Mouse (Mus musculus): ENCODE data around the gene Nudt1.

DNA sequence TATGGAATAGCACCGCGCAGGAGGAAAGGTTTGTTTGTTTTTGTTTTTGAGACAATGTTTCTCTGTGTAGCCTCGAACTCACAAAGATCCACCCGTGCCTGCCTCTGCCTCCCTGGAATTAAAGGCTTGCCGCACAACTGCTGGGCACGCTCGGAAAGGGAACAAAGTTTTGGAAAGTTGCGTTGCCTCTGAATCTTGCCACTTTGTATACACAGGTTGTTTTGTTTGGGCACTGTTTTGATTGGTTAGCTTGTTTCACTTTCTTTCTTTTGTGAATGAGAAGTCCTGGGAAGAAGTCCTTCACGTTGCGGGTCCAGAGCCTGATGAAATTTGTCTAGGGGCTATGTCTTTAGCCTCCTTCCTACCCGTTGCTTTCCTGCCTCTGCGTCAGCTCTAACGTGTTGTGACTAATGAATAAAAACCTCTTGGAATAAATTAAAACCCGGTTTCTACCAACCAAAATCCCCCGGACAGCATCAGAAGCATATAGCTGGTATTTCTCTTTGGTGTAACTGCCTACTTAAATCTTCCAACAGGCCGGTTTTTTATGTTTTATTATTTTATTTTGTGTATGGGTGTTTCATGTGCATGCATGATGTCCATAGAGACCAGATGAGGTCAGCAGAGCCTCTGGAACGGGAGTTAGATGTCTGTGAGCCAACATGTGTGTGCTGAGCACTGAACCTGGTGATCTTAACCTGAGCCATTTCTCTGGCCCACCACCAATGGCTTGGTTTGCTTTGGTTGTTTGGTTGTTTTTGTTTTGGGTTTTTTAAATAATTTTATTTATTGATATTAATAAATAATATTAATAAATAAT lies 510 bp downstream of the Nudt1 start:
- 0 out of 6 replicates have a peak, but pooled peaks of 1 of the 3 experiments have one; percentile 5 for TF ChIP-seq CTCF (IDR thresholded peaks at IDR 0.05 in 2 of 3, conservative IDR thresholded peaks at IDR 0.05 in 1 of 3; ENCODE audit: control insufficient read depth in 1 of 3, insufficient read depth in 1 of 3, low read depth in 2 of 3, low read length in 3 of 3, poor library complexity in 1 of 3, severe bottlenecking in 1 of 3)
- TF ChIP-seq EP300 (IDR thresholded peaks at IDR 0.05; ENCODE audit: low read depth in 1 of 2, low read length in 2 of 2): no peak
- TF ChIP-seq ZNF384 (IDR thresholded peaks at IDR 0.05; ENCODE audit: low read depth, low read length): no peak
- no peak for TF ChIP-seq ZC3H11A (IDR thresholded peaks at IDR 0.05; ENCODE audit: low read depth, low read length)
- TF ChIP-seq ZKSCAN1 (IDR thresholded peaks at IDR 0.05; ENCODE audit: low read depth, low read length): no peak
- TF ChIP-seq TAL1 (IDR thresholded peaks at IDR 0.05; ENCODE audit: low read length): no peak
- peak; percentile 36; the same call in 1 of the 2 replicates for TF ChIP-seq MYC (IDR thresholded peaks at IDR 0.05; ENCODE audit: low read depth, low read length)

All from MEL (cell line).